Mouse (Mus musculus) hindbrain, postnatal 0 days (tissue): ENCODE results near the gene Kdm5b. TPM values are rescaled to one million over a fixed set of nuclear protein-coding genes. Genes with fewer than 3 reads are reported as not detected.
A peak's percentile ranks its signal among the peaks of the same experiment; 100 is the strongest.
"Not testable (repeated sequence)": the region's sequence is repeated elsewhere in the genome, so short reads cannot be mapped to it uniquely, and the experiment has no call there.

Experiments
- ATAC-seq: fragments of 200-750 bp; cut with Nextera tagmentation; 2 replicates; pipeline ENCODE4 v1.8.0; 2017; ENCODE audit warnings: mild to moderate bottlenecking, moderate TSS enrichment, moderate library complexity
- DNase-seq: peaks from one replicate; pipeline ENCODE4 v3.0.0-alpha.2; 2015; ENCODE audit warnings: low spot score
- H3K27ac ChIP-seq: fragments of 300-500 bp; sonication (generic); 2 replicates; pipeline ENCODE4 v1.5.1; 2014; ENCODE audit warnings: mild to moderate bottlenecking
- H3K27me3 ChIP-seq: fragments of 300-500 bp; sonication (generic); 2 replicates; pipeline ENCODE4 v1.6.1; 2014; ENCODE audit warnings: low read length, mixed read lengths; ENCODE audit not compliant: insufficient read depth
- H3K36me3 ChIP-seq: fragments of 300-500 bp; sonication (generic); 2 replicates; pipeline ENCODE4 v1.6.1; 2014; ENCODE audit warnings: low read length, mixed read lengths; ENCODE audit not compliant: insufficient read depth
- H3K4me1 ChIP-seq: fragments of 300-500 bp; sonication (generic); 2 replicates; pipeline ENCODE4 v1.6.1; 2014; ENCODE audit warnings: antibody characterized with exemption, low read length, mixed read lengths; ENCODE audit not compliant: insufficient read depth
- H3K4me2 ChIP-seq: fragments of 300-500 bp; sonication (generic); 2 replicates; pipeline ENCODE4 v1.6.1; 2014; ENCODE audit warnings: low read depth, mild to moderate bottlenecking, low read length, moderate library complexity, mixed read lengths
- H3K4me3 ChIP-seq: fragments of 300-500 bp; sonication (generic); 2 replicates; pipeline ENCODE4 v1.5.1; 2014; ENCODE audit warnings: low read length
- H3K9ac ChIP-seq: fragments of 300-500 bp; sonication (generic); replicated peaks from 2 replicates; pipeline ENCODE4 v1.6.1; 2014; ENCODE audit warnings: mild to moderate bottlenecking, low read length, moderate library complexity, mixed read lengths
- H3K9me3 ChIP-seq: fragments of 300-500 bp; sonication (generic); 2 replicates; pipeline ENCODE4 v1.6.1; 2016; ENCODE audit warnings: low read length, mixed read lengths
- CTCF ChIP-seq: IDR thresholded peaks from 2 replicates; pipeline ENCODE4 v1.5.1; 2016; ENCODE audit warnings: antibody characterized with exemption, control low read depth, low read depth
- WGBS: fragments of 180-500 bp; shearing (Covaris S2); extraction: QIAGEN DNeasy Blood & Tissue Kit; methylation state at CpG from one replicate; pipeline ENCODE4 v1.1.7; 2014; 5-methylcytosine and 5-hydroxymethylcytosine counted together
- polyA plus RNA-seq: library from polyadenylated mRNA; unstranded; fragments of >200 nt; fragmentation: Nextera tagmentation; extraction: Ambion mirVana; gene quantifications from 2 replicates; pipeline ENCODE4 v1.2.1, GENCODE M21; 2015
- total RNA-seq: library from RNA; depleted of rRNA; stranded (reverse); fragments of >200 nt; gene quantifications from 2 replicates; pipeline ENCODE4 v1.2.3, GENCODE M21; 2014

Gene Kdm5b
- total and polyA plus RNA-seq, 2 experiments from 2014 or later = 42.1 to 59.2 TPM

DNA sequence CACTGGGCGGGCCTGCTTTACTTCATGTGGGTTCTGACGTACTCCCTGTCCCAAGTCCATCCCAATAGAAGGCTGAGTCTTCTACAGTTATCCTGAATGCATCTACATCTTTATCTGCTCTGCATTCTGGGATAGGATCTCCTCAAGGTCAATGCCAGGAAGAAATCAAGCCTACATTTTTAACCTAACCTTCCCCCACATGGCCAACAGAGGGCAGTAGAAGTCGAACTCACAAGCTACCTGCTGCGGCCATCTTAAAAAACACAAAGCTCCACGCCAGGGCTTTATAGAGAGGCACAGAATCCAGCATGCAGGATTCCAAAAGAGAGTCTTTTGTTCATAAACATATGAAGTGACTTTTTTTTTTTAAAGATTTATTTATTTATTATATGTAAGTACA lies 35.5 kb upstream of the Kdm5b start:
- no peak overlapping the region for H3K27ac ChIP-seq
- no peaks in the 10 kb centered on the region for H3K36me3 ChIP-seq
- H3K9ac ChIP-seq = no peak overlapping the region
- H3K9me3 ChIP-seq = no peaks in the 10 kb centered on the region
- DNase-seq (peak; percentile 6), ATAC-seq (no peak)
- H3K4me2 ChIP-seq = no peak overlapping the region
- H3K4me1 ChIP-seq = no peaks in the 10 kb centered on the region
- H3K4me3 ChIP-seq = no peak overlapping the region
- H3K27me3 ChIP-seq = no peaks in the 10 kb centered on the region
- peak; percentile 46 for TF ChIP-seq CTCF
- WGBS = 71% methylated on average over 5 of the region's 5 CpGs

DNA sequence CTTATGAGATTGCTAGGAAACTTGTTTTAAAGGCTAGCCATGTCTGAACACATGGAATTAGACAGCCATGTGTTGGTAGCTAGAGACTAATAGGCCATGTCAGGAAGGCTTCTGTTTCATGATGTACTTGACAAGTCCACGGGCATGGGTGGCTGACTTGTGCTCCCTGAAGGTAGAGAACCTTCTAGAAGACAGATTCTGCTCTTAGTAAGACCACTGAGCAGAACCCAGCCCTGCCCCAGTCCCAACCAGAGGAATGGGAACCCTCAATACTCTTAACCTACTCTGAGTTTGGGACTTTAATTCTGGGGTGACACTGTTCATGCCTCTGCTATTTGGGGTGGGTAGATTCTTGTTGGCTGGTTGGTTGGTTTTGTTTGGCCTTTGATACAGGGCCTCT lies 35.0 kb upstream of the Kdm5b start:
- no peak for ATAC-seq
- Histone ChIP-seq H3K4me2 (no peak overlapping the region), H3K4me1 (no peaks in the 10 kb centered on the region), H3K27ac (no peak overlapping the region), H3K4me3 (no peak overlapping the region), H3K9ac (no peak overlapping the region), H3K9me3 (no peaks in the 10 kb centered on the region), H3K27me3 (no peaks in the 10 kb centered on the region), H3K36me3 (no peaks in the 10 kb centered on the region)
- no peak for TF ChIP-seq CTCF
- WGBS = 88% methylated on average over 1 of the region's 1 CpGs
- DNase-seq = no peak

GRCm38 (mm10) chr1:134526752-134527151 lies 33.2 kb upstream of the Kdm5b start:
- no peak overlapping the region for H3K4me2 ChIP-seq
- no peaks in the 10 kb centered on the region for H3K36me3 ChIP-seq
- 80% methylated on average over 6 of the region's 6 CpGs for WGBS
- TF ChIP-seq CTCF = no peak
- ATAC-seq (no peak), DNase-seq (no peak)
- H3K27me3 ChIP-seq = no peaks in the 10 kb centered on the region
- no peaks in the 10 kb centered on the region for H3K9me3 ChIP-seq
- H3K27ac ChIP-seq = no peak overlapping the region
- H3K9ac ChIP-seq = no peak overlapping the region
- H3K4me3 ChIP-seq = no peak overlapping the region
- no peaks in the 10 kb centered on the region for H3K4me1 ChIP-seq

- Histone ChIP-seq H3K27me3 (no peaks in the 10 kb centered on the region), H3K36me3 (no peaks in the 10 kb centered on the region), H3K4me2 (no peak overlapping the region), H3K4me1 (no peaks in the 10 kb centered on the region), H3K27ac (peak overlapping the region; percentile 56; the same call in 1 of the 2 replicates), H3K9ac (no peak overlapping the region), H3K4me3 (no peak overlapping the region), H3K9me3 (no peaks in the 10 kb centered on the region)
- TF ChIP-seq CTCF = no peak
- ATAC-seq = peak; percentile 95
- WGBS = 64% methylated on average over 6 of the region's 6 CpGs
- DNase-seq = peak; percentile 58
These were observed 29.4 kb upstream of the Kdm5b start for GRCm38 (mm10) chr1:134530618-134531017.

GRCm38 (mm10) chr1:134533710-134534109 lies 26.3 kb upstream of the Kdm5b start:
- DNase-seq, H3K4me1 ChIP-seq, H3K27ac ChIP-seq, H3K9me3 ChIP-seq, H3K4me3 ChIP-seq, H3K36me3 ChIP-seq, H3K4me2 ChIP-seq, H3K27me3 ChIP-seq, ATAC-seq, H3K9ac ChIP-seq: not testable (repeated sequence)
- WGBS = 90% methylated on average over 10 of the region's 10 CpGs

- 95% methylated on average over 1 of the region's 1 CpGs for WGBS
- Histone ChIP-seq H3K9ac (no peak overlapping the region), H3K9me3 (no peaks in the 10 kb centered on the region), H3K27me3 (no peaks in the 10 kb centered on the region), H3K4me3 (no peak overlapping the region), H3K4me2 (no peak overlapping the region), H3K36me3 (no peaks in the 10 kb centered on the region), H3K4me1 (no peaks in the 10 kb centered on the region), H3K27ac (no peak overlapping the region)
- TF ChIP-seq CTCF = no peak
- no peak for ATAC-seq
- no peak for DNase-seq
These were observed 24.9 kb upstream of the Kdm5b start for GRCm38 (mm10) chr1:134535054-134535453.

GRCm38 (mm10) chr1:134535513-134535912 lies 24.5 kb upstream of the Kdm5b start:
- DNase-seq = no peak
- Histone ChIP-seq H3K36me3 (no peaks in the 10 kb centered on the region), H3K27me3 (no peaks in the 10 kb centered on the region), H3K4me2 (no peak overlapping the region), H3K4me3 (no peak overlapping the region), H3K4me1 (no peaks in the 10 kb centered on the region), H3K9me3 (no peaks in the 10 kb centered on the region), H3K9ac (no peak overlapping the region), H3K27ac (no peak overlapping the region)
- no peak for TF ChIP-seq CTCF
- 77% methylated on average over 3 of the region's 3 CpGs for WGBS
- ATAC-seq = no peak
